Mouse (Mus musculus) liver, embryonic 14.5 days (tissue): ENCODE data around the gene Gm16253. TPM values are rescaled to one million over a fixed set of nuclear protein-coding genes. Genes with fewer than 3 reads are reported as not detected.

Experiments used
- ATAC-seq: fragments of 200-750 bp; cut with Nextera tagmentation; 2 replicates; pipeline ENCODE4 v1.8.0; 2017; ENCODE audit warnings: moderate number of reproducible peaks, mild to moderate bottlenecking, moderate library complexity; ENCODE audit not compliant: insufficient read depth
- DNase-seq, 3 experiments: peaks; one replicate each; pipeline ENCODE4 v3.0.0-alpha.2; 2012 to 2013; ENCODE audit warnings: low read depth in 3 of 3, low spot score in 3 of 3
- H3K27ac ChIP-seq: fragments of 300-500 bp; sonication (generic); 2 replicates; pipeline ENCODE4 v1.5.1; 2014; ENCODE audit warnings: moderate library complexity, mild to moderate bottlenecking, control low read depth, inconsistent platforms
- H3K27me3 ChIP-seq: fragments of 300-500 bp; sonication (generic); 2 replicates; pipeline ENCODE4 v1.6.1; 2014; ENCODE audit warnings: mild to moderate bottlenecking, low read length, moderate library complexity; ENCODE audit not compliant: control insufficient read depth, insufficient read depth
- H3K36me3 ChIP-seq: fragments of 300-500 bp; sonication (generic); replicated peaks from 2 replicates; pipeline ENCODE4 v1.6.1; 2014; ENCODE audit warnings: low read depth; ENCODE audit not compliant: control insufficient read depth, insufficient read depth
- H3K4me1 ChIP-seq, 2 experiments: fragments of 200-500 bp in 1 of 2; fragments of 300-500 bp in 1 of 2; sonication (generic) in 1 of 2; replicated peaks; 2 replicates each; pipeline ENCODE4 v1.6.1; 2012 to 2014; ENCODE audit warnings: antibody characterized with exemption in 1 of 2, inconsistent platforms in 1 of 2, low read length in 1 of 2; ENCODE audit not compliant: control insufficient read depth in 2 of 2, insufficient read depth in 2 of 2
- H3K4me2 ChIP-seq: fragments of 300-500 bp; sonication (generic); 2 replicates; pipeline ENCODE4 v1.6.1; 2014; ENCODE audit warnings: low read depth, mild to moderate bottlenecking, control low read depth, moderate library complexity
- H3K4me3 ChIP-seq, 2 experiments: fragments of 200-500 bp in 1 of 2; fragments of 300-500 bp in 1 of 2; sonication (generic) in 1 of 2; 2 replicates each; pipeline ENCODE4 v1.5.1; 2012 to 2014; ENCODE audit warnings: low read depth in 2 of 2, low read length in 2 of 2, mild to moderate bottlenecking in 2 of 2, control low read depth in 1 of 2, inconsistent platforms in 1 of 2, moderate library complexity in 1 of 2; ENCODE audit not compliant: insufficient read depth in 1 of 2
- H3K9ac ChIP-seq: fragments of 300-500 bp; sonication (generic); replicated peaks from 2 replicates; pipeline ENCODE4 v1.6.1; 2014; ENCODE audit warnings: mild to moderate bottlenecking, control low read depth, moderate library complexity
- H3K9me3 ChIP-seq: fragments of 300-500 bp; sonication (generic); 2 replicates; pipeline ENCODE4 v1.6.1; 2016; ENCODE audit warnings: low read length, mixed read lengths; ENCODE audit not compliant: control insufficient read depth
- CTCF ChIP-seq: IDR thresholded peaks from 2 replicates; pipeline ENCODE4 v1.5.1; 2016; ENCODE audit warnings: antibody characterized with exemption, low read depth, control low read depth
- EP300 ChIP-seq: IDR thresholded peaks from 2 replicates; pipeline ENCODE4 v1.6.1; 2016; ENCODE audit warnings: antibody characterized with exemption, low read depth
- WGBS: fragments of 180-500 bp; shearing (Covaris S2); extraction: QIAGEN DNeasy Blood & Tissue Kit; methylation state at CpG from one replicate; pipeline ENCODE4 v1.1.7; 2014; ENCODE audit not compliant: insufficient replicate concordance; 5-methylcytosine and 5-hydroxymethylcytosine counted together
- polyA plus RNA-seq, 2 experiments: library from polyadenylated mRNA; depleted of rRNA in 1 of 2; stranded (reverse) in 1 of 2; unstranded in 1 of 2; fragments of >200 nt; fragmentation: Nextera tagmentation in 1 of 2; extraction: Ambion mirVana in 1 of 2; gene quantifications; 2 replicates each; pipeline versions ENCODE4 v1.2.1 to v1.2.3; 2012 to 2014

Gene Gm16253
- polyA plus RNA-seq, 2 experiments = not detected

GRCm38 (mm10) chr3:96540740-96541139 lies 36.0 kb upstream of the Gm16253 start:
- Histone ChIP-seq H3K4me1 (no peaks in the 10 kb centered on the region), H3K27me3 (no peaks in the 10 kb centered on the region; the same call in 1 of the 2 replicates), H3K27ac (no peak overlapping the region), H3K4me2 (no peak overlapping the region), H3K9me3 (no peaks in the 10 kb centered on the region), H3K9ac (no peak overlapping the region), H3K4me3 (no peak overlapping the region), H3K36me3 (no peaks in the 10 kb centered on the region)
- ATAC-seq (no peak), DNase-seq (no peak)
- TF ChIP-seq CTCF (no peak), EP300 (no peak)
- 32% methylated on average over 6 of the region's 6 CpGs for WGBS

DNA sequence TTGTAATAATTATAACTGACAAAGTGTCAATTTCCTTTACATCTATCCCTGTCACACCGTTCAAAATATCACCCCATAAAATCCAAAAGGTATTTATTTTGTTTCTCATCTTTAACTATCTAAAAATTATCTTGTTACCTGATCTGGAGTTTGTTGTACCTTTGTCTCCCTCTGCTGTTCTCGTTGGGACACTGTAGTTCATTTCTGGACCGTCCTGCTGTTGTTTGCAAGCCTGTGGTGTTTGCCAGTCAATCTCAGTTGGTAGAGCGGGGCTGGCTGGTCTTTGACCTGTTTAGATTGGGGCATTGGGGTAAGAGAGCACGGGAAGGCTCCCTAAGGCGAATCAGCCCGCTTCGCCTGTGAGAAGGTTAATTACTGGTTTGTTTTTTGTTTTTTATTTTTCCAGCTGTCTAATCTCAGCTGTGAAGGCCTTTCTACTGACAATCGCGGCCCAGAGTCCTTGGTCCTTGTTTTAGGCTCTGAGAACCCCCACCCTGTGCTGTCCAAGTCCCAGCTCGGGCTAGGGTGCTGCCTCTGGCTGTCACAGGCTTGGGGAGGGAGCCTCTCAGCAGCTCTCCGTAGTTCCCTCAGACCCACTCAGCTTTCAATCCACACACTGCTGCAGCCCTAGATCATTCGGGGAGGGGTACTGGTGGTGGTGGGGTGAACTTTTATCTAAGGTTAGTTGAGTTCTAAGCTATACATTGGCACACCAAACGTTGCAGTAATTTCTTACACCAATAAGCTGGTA lies 35.3 kb upstream of the Gm16253 start:
- Histone ChIP-seq H3K27me3 (no peaks in the 10 kb centered on the region; the same call in 1 of the 2 replicates), H3K4me2 (no peak overlapping the region), H3K4me1 (no peaks in the 10 kb centered on the region), H3K9ac (no peak overlapping the region), H3K4me3 (no peak overlapping the region), H3K36me3 (no peaks in the 10 kb centered on the region), H3K9me3 (no peaks in the 10 kb centered on the region), H3K27ac (no peak overlapping the region)
- ATAC-seq = no peak
- no peak for TF ChIP-seq EP300
- TF ChIP-seq CTCF = peak; percentile 42
- DNase-seq = no peak
- WGBS = 31% methylated on average over 14 of the region's 14 CpGs

DNA sequence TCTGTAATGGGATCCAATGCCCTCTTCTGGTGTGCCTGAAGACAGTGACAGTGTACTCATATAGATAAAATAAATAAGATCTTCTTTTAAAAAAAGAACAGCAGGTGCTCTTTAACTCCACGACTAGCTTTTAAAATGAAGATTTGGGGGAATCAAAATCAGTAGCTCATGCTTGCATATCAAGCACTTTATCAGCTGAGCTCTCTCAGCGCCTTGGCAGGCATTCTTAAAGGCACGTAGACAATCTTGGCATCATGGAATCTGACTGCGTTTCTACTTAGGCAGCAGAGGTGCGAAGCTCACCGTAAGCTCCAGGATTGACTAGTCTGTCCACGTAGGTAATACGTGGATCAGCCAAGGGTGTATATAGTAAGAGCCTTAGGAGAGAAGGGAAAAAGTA lies 34.2 kb upstream of the Gm16253 start:
- TF ChIP-seq EP300 = no peak
- no peak for TF ChIP-seq CTCF
- Histone ChIP-seq H3K4me3 (no peak overlapping the region), H3K9me3 (no peaks in the 10 kb centered on the region), H3K9ac (no peak overlapping the region), H3K4me2 (no peak overlapping the region), H3K27ac (no peak overlapping the region), H3K4me1 (no peaks in the 10 kb centered on the region; a peak in 1 of 4 replicates), H3K27me3 (no peaks in the 10 kb centered on the region; the same call in 1 of the 2 replicates), H3K36me3 (no peaks in the 10 kb centered on the region)
- WGBS = 67% methylated on average over 8 of the region's 8 CpGs
- DNase-seq (no peak), ATAC-seq (no peak)

DNA sequence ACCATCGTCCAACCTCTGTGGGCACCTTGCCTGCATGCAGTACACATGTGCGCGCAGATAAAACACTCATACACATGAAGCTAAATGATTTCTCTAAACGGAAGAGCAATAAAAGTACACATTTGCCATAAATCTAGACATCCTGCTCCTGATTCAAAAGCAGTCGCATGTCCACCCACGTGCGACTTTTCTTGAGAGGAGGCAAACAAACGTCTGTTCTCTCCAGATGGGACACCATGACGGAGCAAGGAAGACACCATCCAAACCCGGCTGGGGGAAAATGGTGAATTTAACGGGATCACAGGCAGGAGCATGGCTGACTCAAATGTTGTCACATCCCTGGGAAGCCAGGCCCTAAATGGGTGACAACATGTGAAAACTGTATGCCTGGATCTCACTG lies 33.4 kb upstream of the Gm16253 start:
- WGBS = 70% methylated on average over 11 of the region's 11 CpGs
- H3K4me3 ChIP-seq = no peak overlapping the region
- DNase-seq (no peak), ATAC-seq (no peak)
- no peaks in the 10 kb centered on the region for H3K36me3 ChIP-seq
- TF ChIP-seq CTCF (no peak), EP300 (no peak)
- no peak overlapping the region for H3K4me2 ChIP-seq
- H3K4me1 ChIP-seq = no peaks in the 10 kb centered on the region; a peak in 1 of 4 replicates
- no peaks in the 10 kb centered on the region for H3K9me3 ChIP-seq
- H3K27me3 ChIP-seq = no peaks in the 10 kb centered on the region; the same call in 1 of the 2 replicates
- no peak overlapping the region for H3K9ac ChIP-seq
- no peak overlapping the region for H3K27ac ChIP-seq

DNA sequence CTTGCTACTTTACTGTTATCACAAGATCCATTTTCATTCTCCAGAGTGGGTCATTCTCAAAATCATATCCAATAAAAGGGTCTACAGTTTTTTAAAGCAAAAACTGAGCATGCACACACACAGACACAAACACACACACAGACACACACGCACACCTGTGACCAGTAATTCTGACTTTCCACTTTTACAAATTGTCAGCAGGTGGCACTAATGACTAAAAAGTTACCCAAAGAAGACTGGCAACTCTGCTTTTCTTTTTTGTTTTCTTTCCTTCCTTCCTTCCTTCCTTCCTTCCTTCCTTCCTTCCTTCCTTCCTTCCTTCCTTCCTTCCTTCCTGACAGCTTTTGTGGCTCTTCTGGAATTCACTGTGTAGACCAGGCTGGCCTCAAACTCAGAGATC lies 31.2 kb upstream of the Gm16253 start:
- Histone ChIP-seq H3K27ac (no peak overlapping the region), H3K4me3 (no peak overlapping the region), H3K9ac (no peak overlapping the region), H3K4me1 (no peaks in the 10 kb centered on the region; a peak in 1 of 4 replicates), H3K36me3 (no peaks in the 10 kb centered on the region), H3K9me3 (no peaks in the 10 kb centered on the region), H3K27me3 (no peaks in the 10 kb centered on the region; the same call in 1 of the 2 replicates), H3K4me2 (no peak overlapping the region)
- peak; percentile 29; the same call in 1 of the 2 replicates for TF ChIP-seq CTCF
- TF ChIP-seq EP300 = no peak
- ATAC-seq (no peak), DNase-seq (no peak)
- WGBS = 19% methylated on average over 1 of the region's 1 CpGs
